Mouse (Mus musculus): ENCODE data around the gene Xlr3b. TPM values are rescaled to one million over a fixed set of nuclear protein-coding genes. Genes with fewer than 3 reads are reported as not detected.
"Not testable (repeated sequence)": the region's sequence is repeated elsewhere in the genome, so short reads cannot be mapped to it uniquely, and the experiment has no call there.

Xlr3b gene
- polyA plus RNA-seq, 1 experiment = 13.1 TPM

- peak; percentile 70 to 74 for DNase-seq
- no peak for TF ChIP-seq CTCF (IDR thresholded peaks at IDR 0.05; ENCODE audit: borderline replicate concordance, insufficient read depth, low read depth, low read length)
- 0 out of 2 replicates have a peak, but pooled peaks have one; percentile 4 for TF ChIP-seq POLR2A (IDR thresholded peaks at IDR 0.05; ENCODE audit: borderline replicate concordance, insufficient read depth, low read length)
- H3K27me3 ChIP-seq (ENCODE audit: control insufficient read depth, insufficient read depth, low read length) = no peaks in the 10 kb centered on the region
- H3K4me3 ChIP-seq (replicated peaks; ENCODE audit: insufficient read depth, low read depth, low read length) = peak overlapping the region; percentile 76
- H3K27ac ChIP-seq (ENCODE audit: insufficient read depth, low read length) = peak overlapping the region; percentile 93
- H3K4me1 ChIP-seq (ENCODE audit: control insufficient read depth, insufficient read depth, low read length) = no peaks in the 10 kb centered on the region
- WGBS = 11% methylated on average over 44 of the region's 51 CpGs
Measured at GRCm38 (mm10) chrX:73228606-73229214, 36.7 kb downstream of the Xlr3b start.

- Histone ChIP-seq H3K27ac (ENCODE audit: insufficient read depth, low read length) (peak overlapping the region; percentile 93), H3K4me1 (ENCODE audit: control insufficient read depth, insufficient read depth, low read length) (no peaks in the 10 kb centered on the region), H3K4me3 (replicated peaks; ENCODE audit: insufficient read depth, low read depth, low read length) (peak overlapping the region; percentile 76), H3K27me3 (ENCODE audit: control insufficient read depth, insufficient read depth, low read length) (no peaks in the 10 kb centered on the region)
- WGBS = 12% methylated on average over 3 of the region's 3 CpGs
- TF ChIP-seq POLR2A (IDR thresholded peaks at IDR 0.05; ENCODE audit: borderline replicate concordance, insufficient read depth, low read length) (no peak), CTCF (IDR thresholded peaks at IDR 0.05; ENCODE audit: borderline replicate concordance, insufficient read depth, low read depth, low read length) (no peak)
- no peak for DNase-seq
Measured at GRCm38 (mm10) chrX:73229288-73229687, 37.3 kb downstream of the Xlr3b start.

GRCm38 (mm10) chrX:73242821-73243325, 50.9 kb downstream of the Xlr3b start, which contains the start of gene Xlr4c:
Gene Xlr4c (minus strand): TSS chrX:73243130.
- 90% methylated on average over 14 of the region's 14 CpGs for WGBS
- DNase-seq; H3K4me1 ChIP-seq (ENCODE audit: control insufficient read depth, insufficient read depth, low read length): not testable (repeated sequence)

More at GRCm38 (mm10) chrX:73242821-73243325, 50.9 kb downstream of the Xlr3b start, which contains the start of gene Xlr4c:
- H3K27ac ChIP-seq (ENCODE audit: insufficient read depth, low read length); H3K27me3 ChIP-seq (ENCODE audit: control insufficient read depth, insufficient read depth, low read length); H3K4me3 ChIP-seq (replicated peaks; ENCODE audit: insufficient read depth, low read depth, low read length): not testable (repeated sequence)

Other genes with a start within 250 kb of the Xlr3b start
- gene Zfp185, start 204.9 kb upstream of the Xlr3b start, polyA plus RNA-seq (2012; rRNA removed) = 0.41 and 0.95 TPM in 2 replicates
- gene Pnma5, start 155.1 kb upstream of the Xlr3b start, polyA plus RNA-seq (2012; rRNA removed) = 0.13 TPM in 2 replicates
- gene Pnma3, start 127.4 kb upstream of the Xlr3b start, polyA plus RNA-seq (2012; rRNA removed) = 17.3 and 19.4 TPM in 2 replicates
- 0.21 and 0.54 TPM in 2 replicates for gene Xlr4a, start 109.7 kb upstream of the Xlr3b start, polyA plus RNA-seq (2012; rRNA removed)
- gene Xlr3a, start 95.1 kb upstream of the Xlr3b start, polyA plus RNA-seq (2012; rRNA removed) = 2.3 and 3.3 TPM in 2 replicates
- 0.16 TPM in 1 of 2 replicates, not detected in the other for gene Gm14685, start 75.2 kb upstream of the Xlr3b start, polyA plus RNA-seq (2012; rRNA removed)
- 0.07 TPM in 1 of 2 replicates, not detected in the other for gene Xlr5b, start 43.4 kb upstream of the Xlr3b start, polyA plus RNA-seq (2012; rRNA removed)
- 0.13 and 0.32 TPM in 2 replicates for gene DXBay18, start 42.8 kb upstream of the Xlr3b start, polyA plus RNA-seq (2012; rRNA removed)
- gene Spin2d, start 15.2 kb upstream of the Xlr3b start, polyA plus RNA-seq (2012; rRNA removed) = not detected in 2 replicates
- gene Xlr4b, start 22.1 kb downstream of the Xlr3b start, polyA plus RNA-seq (2012; rRNA removed) = 0.29 and 0.54 TPM in 2 replicates
- gene F8a, start 36.1 kb downstream of the Xlr3b start, polyA plus RNA-seq (2012; rRNA removed) = 17.1 and 17.6 TPM in 2 replicates
- not detected in 2 replicates for gene Xlr4c, start 50.9 kb downstream of the Xlr3b start, polyA plus RNA-seq (2012; rRNA removed)
- gene Xlr3c, start 73.2 kb downstream of the Xlr3b start, polyA plus RNA-seq (2012; rRNA removed) = 0.08 and 0.15 TPM in 2 replicates
- gene Xlr5a, start 100.8 kb downstream of the Xlr3b start, polyA plus RNA-seq (2012; rRNA removed) = not detected in 2 replicates
- gene Xlr5c, start 100.8 kb downstream of the Xlr3b start, polyA plus RNA-seq (2012; rRNA removed) = not detected in 2 replicates
- gene Gm45015, start 144.6 kb downstream of the Xlr3b start, polyA plus RNA-seq (2012; rRNA removed) = not detected in 2 replicates
- gene Zfp275, start 150.4 kb downstream of the Xlr3b start, polyA plus RNA-seq (2012; rRNA removed) = 20.1 and 20.6 TPM in 2 replicates
- gene Gm18336, start 206.5 kb downstream of the Xlr3b start, polyA plus RNA-seq (2012; rRNA removed) = 0.40 and 0.41 TPM in 2 replicates
- gene Zfp92, start 218.9 kb downstream of the Xlr3b start, polyA plus RNA-seq (2012; rRNA removed) = 0.55 and 0.61 TPM in 2 replicates
- 0.14 TPM in 1 of 2 replicates, not detected in the other for gene Trex2, start 243.1 kb downstream of the Xlr3b start, polyA plus RNA-seq (2012; rRNA removed)